Mouse (Mus musculus) forebrain, embryonic 16.5 days (tissue): ENCODE results near the gene Sppl3. TPM values are rescaled to one million over a fixed set of nuclear protein-coding genes. Genes with fewer than 3 reads are reported as not detected.
A peak's percentile ranks its signal among the peaks of the same experiment; 100 is the strongest.

Source experiments
- ATAC-seq: fragments of 200-750 bp; cut with Nextera tagmentation; 2 replicates; pipeline ENCODE4 v1.8.0; 2017; ENCODE audit warnings: mild to moderate bottlenecking, moderate library complexity
- H3K27ac ChIP-seq: fragments of 300-500 bp; sonication (generic); 2 replicates; pipeline ENCODE4 v1.5.1; 2014; ENCODE audit warnings: low read length, control low read depth
- H3K27me3 ChIP-seq: fragments of 300-500 bp; sonication (generic); replicated peaks from 2 replicates; pipeline ENCODE4 v1.6.1; 2014; ENCODE audit warnings: low read length; ENCODE audit not compliant: control insufficient read depth, insufficient read depth
- H3K36me3 ChIP-seq: fragments of 300-500 bp; sonication (generic); 2 replicates; pipeline ENCODE4 v1.6.1; 2014; ENCODE audit not compliant: control insufficient read depth, insufficient read depth
- H3K4me1 ChIP-seq: fragments of 300-500 bp; sonication (generic); replicated peaks from 2 replicates; pipeline ENCODE4 v1.6.1; 2014; ENCODE audit warnings: low read length; ENCODE audit not compliant: control insufficient read depth, insufficient read depth
- H3K4me2 ChIP-seq: fragments of 300-500 bp; sonication (generic); 2 replicates; pipeline ENCODE4 v1.6.1; 2014; ENCODE audit warnings: mild to moderate bottlenecking, low read length, control low read depth
- H3K4me3 ChIP-seq: fragments of 300-500 bp; sonication (generic); replicated peaks from 2 replicates; pipeline ENCODE4 v1.5.1; 2014; ENCODE audit warnings: mild to moderate bottlenecking, low read length, control low read depth
- H3K9ac ChIP-seq: fragments of 300-500 bp; sonication (generic); replicated peaks from 2 replicates; pipeline ENCODE4 v1.6.1; 2014; ENCODE audit warnings: low read depth, low read length, control low read depth
- H3K9me3 ChIP-seq: fragments of 300-500 bp; sonication (generic); 2 replicates; pipeline ENCODE4 v1.6.1; 2016; ENCODE audit warnings: low read length; ENCODE audit not compliant: control insufficient read depth
- whole genome bisulfite sequencing: fragments of 180-500 bp; shearing (Covaris S2); extraction: QIAGEN DNeasy Blood & Tissue Kit; methylation state at CpG from one replicate; pipeline ENCODE4 v1.1.7; 2014; 5-methylcytosine and 5-hydroxymethylcytosine counted together
- polyA plus RNA-seq: library from polyadenylated mRNA; unstranded; fragments of >200 nt; fragmentation: Nextera tagmentation; extraction: Ambion mirVana; gene quantifications from 2 replicates; pipeline ENCODE4 v1.2.1, GENCODE M21; 2015

Gene Sppl3
- polyA plus RNA-seq, 1 experiment from 2014 or later: 16.6 TPM

- Histone ChIP-seq H3K27ac (no peak within 1 kb of the TSS), H3K36me3 (no peaks in the 10 kb centered on the region), H3K27me3 (0 out of 2 replicates have a peak, but pooled peaks cover 2% of the 10 kb centered on the region), H3K4me1 (no peaks in the 10 kb centered on the region), H3K9me3 (no peaks in the 10 kb centered on the region), H3K9ac (no peak within 1 kb of the TSS), H3K4me2 (no peak within 1 kb of the TSS), H3K4me3 (no peak within 1 kb of the TSS)
- WGBS: 87% methylated on average over 17 of the region's 17 CpGs
- ATAC-seq: no peak
These were observed 40.1 kb upstream of the Sppl3 start, which contains the start of gene Hnf1a for GRCm38 (mm10) chr5:114970824-114971227. TSS of gene Hnf1a (minus strand) at chr5:114971094.

DNA sequence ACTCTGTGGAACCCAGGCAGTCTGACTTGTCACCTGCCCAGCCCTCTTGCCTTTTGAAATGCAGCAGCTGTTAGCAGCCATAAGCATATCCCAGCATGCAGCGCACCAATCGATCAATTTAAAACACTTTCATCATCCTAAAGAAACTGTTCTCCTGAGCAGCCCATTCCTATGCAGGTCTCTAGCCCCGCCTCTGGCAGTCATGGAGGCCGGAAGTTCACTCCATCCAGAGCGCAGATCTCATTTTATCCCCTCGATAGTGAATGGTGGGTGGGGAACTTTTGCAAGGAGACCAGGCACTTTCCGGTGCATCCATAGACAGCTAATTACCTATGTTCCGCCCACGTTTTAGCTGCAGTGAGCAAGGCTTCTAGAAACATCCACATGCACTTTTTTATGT is 38.7 kb upstream of the Sppl3 start:
- Histone ChIP-seq H3K27me3 (0 out of 2 replicates have a peak, but pooled peaks cover 2% of the 10 kb centered on the region), H3K27ac (no peak overlapping the region), H3K9ac (no peak overlapping the region), H3K36me3 (no peaks in the 10 kb centered on the region), H3K4me1 (no peaks in the 10 kb centered on the region), H3K9me3 (no peaks in the 10 kb centered on the region), H3K4me2 (no peak overlapping the region), H3K4me3 (no peak overlapping the region)
- WGBS: 83% methylated on average over 9 of the region's 9 CpGs
- ATAC-seq: no peak

DNA sequence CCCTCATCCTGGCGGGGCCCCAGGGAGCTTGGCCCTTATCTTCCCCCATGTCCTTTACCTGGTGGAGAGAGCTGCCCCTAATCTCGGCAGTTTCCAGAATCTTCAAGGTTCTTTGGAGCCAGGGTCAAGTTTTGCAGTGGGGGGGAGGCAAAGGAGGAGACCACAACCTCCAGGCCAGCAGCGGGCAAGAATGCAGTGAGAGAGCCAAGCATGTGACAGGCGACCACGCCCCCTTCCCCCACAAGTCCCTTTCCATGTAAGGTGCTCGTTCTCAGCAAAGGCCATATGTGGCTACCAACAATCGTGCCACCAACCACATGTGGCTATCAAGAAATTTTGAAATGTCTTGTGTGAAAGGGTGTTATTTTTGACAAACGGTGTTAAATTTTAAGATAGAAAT is 37.8 kb upstream of the Sppl3 start:
- no peak overlapping the region for H3K4me3 ChIP-seq
- no peaks in the 10 kb centered on the region for H3K36me3 ChIP-seq
- no peak overlapping the region for H3K27ac ChIP-seq
- WGBS: 83% methylated on average over 8 of the region's 8 CpGs
- ATAC-seq: no peak
- no peak overlapping the region for H3K9ac ChIP-seq
- H3K4me2 ChIP-seq: no peak overlapping the region
- H3K9me3 ChIP-seq: no peaks in the 10 kb centered on the region
- H3K27me3 ChIP-seq: 0 out of 2 replicates have a peak, but pooled peaks cover 2% of the 10 kb centered on the region
- no peaks in the 10 kb centered on the region for H3K4me1 ChIP-seq

DNA sequence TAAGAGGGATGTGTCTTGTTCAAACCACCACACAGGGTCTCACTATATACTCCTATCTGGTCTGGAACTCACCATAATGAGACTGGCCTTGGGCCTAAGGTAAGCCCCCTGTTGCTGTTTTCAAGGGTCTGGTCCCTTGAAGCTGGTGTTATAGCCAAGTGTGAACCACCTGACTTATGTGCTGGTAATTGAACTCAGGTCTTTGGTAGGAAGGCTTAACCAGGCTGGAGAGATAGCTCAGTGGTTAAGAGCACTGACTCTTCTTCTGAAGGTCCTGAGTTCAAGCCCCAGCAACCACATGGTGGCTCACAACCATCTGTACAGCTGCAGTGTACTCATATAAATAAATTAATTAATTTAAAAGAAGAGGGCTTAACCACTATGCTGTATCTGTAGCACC is 34.0 kb upstream of the Sppl3 start:
- ATAC-seq: no peak
- no peaks in the 10 kb centered on the region for H3K9me3 ChIP-seq

GRCm38 (mm10) chr5:114978473-114978872 is 32.5 kb upstream of the Sppl3 start:
- no peaks in the 10 kb centered on the region for H3K9me3 ChIP-seq
- H3K27ac ChIP-seq: no peak overlapping the region
- WGBS: 45% methylated on average over 11 of the region's 11 CpGs
- no peak overlapping the region for H3K9ac ChIP-seq
- H3K27me3 ChIP-seq: 0 out of 2 replicates have a peak, but pooled peaks cover 4% of the 10 kb centered on the region
- no peak for ATAC-seq
- H3K4me3 ChIP-seq: no peak overlapping the region
- H3K4me1 ChIP-seq: peaks cover 11% of the 10 kb centered on the region
- no peaks in the 10 kb centered on the region for H3K36me3 ChIP-seq
- no peak overlapping the region for H3K4me2 ChIP-seq

More for the DNA sequence above, 34.0 kb upstream of the Sppl3 start:
- no peak overlapping the region for H3K27ac ChIP-seq
- H3K4me2 ChIP-seq: no peak overlapping the region
- H3K4me1 ChIP-seq: peaks cover 11% of the 10 kb centered on the region
- H3K9ac ChIP-seq: no peak overlapping the region
- no peak overlapping the region for H3K4me3 ChIP-seq
- H3K27me3 ChIP-seq: 0 out of 2 replicates have a peak, but pooled peaks cover 4% of the 10 kb centered on the region
- H3K36me3 ChIP-seq: no peaks in the 10 kb centered on the region

DNA sequence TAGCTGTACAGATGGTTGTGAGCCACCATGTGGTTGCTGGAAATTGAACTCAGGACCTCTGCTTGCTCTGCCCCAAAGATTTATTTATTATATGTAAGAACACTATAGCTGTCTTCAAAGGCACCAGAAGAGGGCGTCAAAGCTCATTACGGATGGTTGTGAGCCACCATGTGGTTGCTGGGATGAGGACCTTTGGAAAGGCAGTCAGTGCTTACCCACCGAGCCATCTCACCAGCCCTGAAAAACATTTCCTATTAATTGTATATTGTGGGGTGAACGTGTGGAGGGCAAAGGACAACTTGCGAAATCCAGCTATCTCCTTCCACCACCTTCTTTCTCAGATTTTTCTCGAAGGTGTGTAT is 32.1 kb upstream of the Sppl3 start:
- H3K27me3 ChIP-seq: 0 out of 2 replicates have a peak, but pooled peaks cover 4% of the 10 kb centered on the region
- H3K9ac ChIP-seq: no peak overlapping the region
- WGBS: 4% methylated on average over 6 of the region's 6 CpGs
- no peaks in the 10 kb centered on the region for H3K9me3 ChIP-seq
- no peak overlapping the region for H3K27ac ChIP-seq
- ATAC-seq: peak; percentile 33; the same call in 1 of the 2 replicates
- peaks cover 11% of the 10 kb centered on the region for H3K4me1 ChIP-seq
- peak overlapping the region; percentile 42 for H3K4me3 ChIP-seq
- peak overlapping the region; percentile 88 for H3K4me2 ChIP-seq
- no peaks in the 10 kb centered on the region for H3K36me3 ChIP-seq

DNA sequence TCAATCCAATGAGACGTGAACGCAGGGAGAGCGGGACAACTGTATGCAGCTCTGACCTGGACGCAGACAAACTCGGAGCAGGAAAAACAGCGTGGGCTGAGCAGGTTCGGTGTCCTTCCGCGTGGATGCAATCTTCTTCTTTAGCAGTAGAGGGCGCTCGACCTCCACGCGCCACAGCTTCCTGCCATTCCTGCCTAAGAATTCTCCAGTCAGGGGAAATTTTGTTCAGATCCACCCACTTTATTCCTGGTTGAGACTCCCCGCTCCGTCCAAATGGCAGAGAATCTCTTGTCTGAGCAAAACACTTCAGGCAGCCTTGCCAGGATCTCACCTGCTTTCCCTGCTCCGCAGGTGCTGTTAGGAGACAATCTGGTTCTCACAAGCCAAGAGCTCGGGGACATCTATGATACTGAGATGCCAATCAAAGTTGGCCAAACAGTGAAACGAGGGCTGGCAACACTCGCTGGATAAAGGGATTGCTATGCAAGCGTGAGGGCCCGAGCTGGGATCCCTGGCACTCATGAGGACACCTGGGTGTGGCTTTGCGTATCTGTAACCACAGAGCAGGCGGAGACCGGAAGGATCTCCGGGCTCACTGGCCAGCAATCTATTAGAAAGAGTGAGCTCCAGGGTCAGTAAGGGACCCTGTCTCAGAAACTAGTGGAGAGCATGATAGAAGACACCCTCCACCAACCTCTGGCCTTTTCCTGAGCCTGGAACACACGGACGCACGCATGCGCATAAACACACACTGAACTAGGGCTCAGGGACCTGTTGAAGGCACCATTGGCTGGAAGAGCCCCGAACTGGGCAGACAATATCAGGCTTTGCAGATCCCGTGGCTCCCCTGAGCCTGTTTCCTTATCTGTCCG is 31.5 kb upstream of the Sppl3 start:
- peak; percentile 49; the same call in 1 of the 2 replicates for ATAC-seq
- Histone ChIP-seq H3K4me1 (peaks cover 11% of the 10 kb centered on the region), H3K4me2 (peak overlapping the region; percentile 88), H3K27ac (no peak overlapping the region), H3K36me3 (no peaks in the 10 kb centered on the region), H3K27me3 (0 out of 2 replicates have a peak, but pooled peaks cover 4% of the 10 kb centered on the region), H3K4me3 (peak overlapping the region; percentile 42), H3K9ac (peak overlapping the region; percentile 39), H3K9me3 (no peaks in the 10 kb centered on the region)
- WGBS: 5% methylated on average over 32 of the region's 32 CpGs

- no peaks in the 10 kb centered on the region for H3K9me3 ChIP-seq
- peaks cover 11% of the 10 kb centered on the region for H3K4me1 ChIP-seq
- no peak for ATAC-seq
- 22% methylated on average over 16 of the region's 16 CpGs for WGBS
- H3K27ac ChIP-seq: no peak overlapping the region
- H3K4me2 ChIP-seq: peak overlapping the region; percentile 88
- peak overlapping the region; percentile 39 for H3K9ac ChIP-seq
- 0 out of 2 replicates have a peak, but pooled peaks cover 4% of the 10 kb centered on the region for H3K27me3 ChIP-seq
- no peaks in the 10 kb centered on the region for H3K36me3 ChIP-seq
- peak overlapping the region; percentile 42 for H3K4me3 ChIP-seq
These were observed 30.7 kb upstream of the Sppl3 start for GRCm38 (mm10) chr5:114980122-114980748.

GRCm38 (mm10) chr5:114982001-114982400 is 28.9 kb upstream of the Sppl3 start:
- Histone ChIP-seq H3K27ac (no peak overlapping the region), H3K4me3 (no peak overlapping the region), H3K9me3 (no peaks in the 10 kb centered on the region), H3K4me1 (peaks cover 11% of the 10 kb centered on the region), H3K9ac (no peak overlapping the region), H3K36me3 (no peaks in the 10 kb centered on the region), H3K27me3 (0 out of 2 replicates have a peak, but pooled peaks cover 4% of the 10 kb centered on the region), H3K4me2 (no peak overlapping the region)
- no peak for ATAC-seq
- 54% methylated on average over 15 of the region's 15 CpGs for WGBS
